Mouse (Mus musculus): ENCODE data around the gene Kirrel. TPM values are rescaled to one million over a fixed set of nuclear protein-coding genes. Genes with fewer than 3 reads are reported as not detected.

The Kirrel gene
- polyA plus RNA-seq, 1 experiment from 2014 or later = 7.6 TPM

DNA sequence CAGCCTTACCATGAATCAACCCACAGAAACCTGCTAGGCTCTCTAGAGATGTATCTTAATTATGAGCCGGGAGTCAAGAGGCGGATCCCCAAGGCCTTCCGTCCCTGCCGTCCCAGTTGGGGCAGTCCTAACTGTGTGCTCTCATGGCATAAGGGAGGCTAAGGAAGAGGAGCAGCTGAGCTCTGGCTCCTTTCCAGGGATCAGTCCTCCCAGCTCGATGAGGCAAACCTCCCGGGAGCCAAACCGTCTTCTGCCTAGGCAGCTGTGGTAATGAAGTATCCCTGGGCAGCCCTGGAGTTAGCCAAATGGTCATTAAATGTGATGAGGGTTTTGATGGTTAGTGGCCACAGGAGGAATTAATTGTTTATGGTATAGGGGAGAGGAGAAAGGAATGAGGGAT lies 87.4 kb downstream of the Kirrel start:
- Histone ChIP-seq H3K36me3 (ENCODE audit: control insufficient read depth, insufficient read depth) (peaks cover 33% of the 10 kb centered on the region), H3K4me1 (ENCODE audit: control insufficient read depth, insufficient read depth, low read length) (no peaks in the 10 kb centered on the region), H3K4me2 (ENCODE audit: low read depth, low read length) (no peak overlapping the region), H3K9ac (ENCODE audit: low read length) (no peak overlapping the region), H3K9me3 (replicated peaks; ENCODE audit: control insufficient read depth, low read length) (no peaks in the 10 kb centered on the region), H3K4me3 (ENCODE audit: low read length) (no peak overlapping the region), H3K27me3 (ENCODE audit: control insufficient read depth, insufficient read depth, low read length) (no peaks in the 10 kb centered on the region), H3K27ac (ENCODE audit: low read length) (no peak overlapping the region)
- WGBS = 63% methylated on average over 7 of the region's 7 CpGs
- ATAC-seq (replicated peaks; ENCODE audit: extremely low read depth, insufficient read depth, low FRiP score) = no peak

DNA sequence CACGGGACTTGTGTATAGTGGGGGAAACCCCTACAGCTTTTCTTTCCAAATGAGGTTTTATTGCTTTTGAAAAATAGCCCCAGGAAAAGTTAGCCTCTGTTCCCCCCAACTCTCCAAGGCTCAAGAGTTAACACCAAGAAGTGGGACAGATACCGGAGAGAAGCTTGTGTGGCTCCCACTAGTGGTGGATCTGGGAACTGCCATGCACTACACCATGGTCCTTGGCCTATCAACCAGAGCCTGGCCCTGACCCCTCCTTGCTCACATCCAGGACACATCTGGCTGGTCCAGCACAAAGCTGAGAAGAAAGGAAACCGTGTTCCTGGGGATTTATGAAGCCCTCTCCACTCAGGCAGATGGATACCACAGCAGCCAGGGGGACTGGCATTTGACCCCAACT lies 92.3 kb downstream of the Kirrel start:
- Histone ChIP-seq H3K27ac (ENCODE audit: low read length) (no peak overlapping the region), H3K36me3 (ENCODE audit: control insufficient read depth, insufficient read depth) (peaks cover 31% of the 10 kb centered on the region), H3K4me2 (ENCODE audit: low read depth, low read length) (no peak overlapping the region), H3K4me3 (ENCODE audit: low read length) (no peak overlapping the region), H3K9ac (ENCODE audit: low read length) (no peak overlapping the region), H3K9me3 (replicated peaks; ENCODE audit: control insufficient read depth, low read length) (no peaks in the 10 kb centered on the region), H3K27me3 (ENCODE audit: control insufficient read depth, insufficient read depth, low read length) (no peaks in the 10 kb centered on the region), H3K4me1 (ENCODE audit: control insufficient read depth, insufficient read depth, low read length) (no peaks in the 10 kb centered on the region)
- 66% methylated on average over 3 of the region's 3 CpGs for whole genome bisulfite sequencing
- ATAC-seq (replicated peaks; ENCODE audit: extremely low read depth, insufficient read depth, low FRiP score) = no peak

DNA sequence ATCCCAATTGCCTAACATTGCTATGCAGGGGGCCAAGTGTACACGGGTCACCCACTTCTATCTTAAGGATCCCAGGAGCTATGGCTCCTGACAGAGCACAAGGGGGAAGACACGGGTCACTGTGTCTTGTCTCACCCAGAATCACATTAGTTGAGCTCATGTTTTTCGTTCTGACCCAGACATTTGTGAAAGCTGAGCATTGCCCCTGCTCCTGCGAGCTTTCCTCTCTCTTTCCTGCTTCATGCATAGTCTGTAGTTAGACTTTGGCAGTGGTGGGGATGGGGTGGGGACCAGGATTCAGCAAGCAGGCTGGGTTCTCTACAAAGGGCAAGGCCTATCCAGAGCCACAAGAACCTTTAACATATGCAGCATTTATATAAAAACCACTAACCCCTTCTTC lies 94.8 kb downstream of the Kirrel start:
- ATAC-seq (replicated peaks; ENCODE audit: extremely low read depth, insufficient read depth, low FRiP score) = no peak
- 88% methylated on average over 4 of the region's 4 CpGs for WGBS
- no peak overlapping the region for H3K4me2 ChIP-seq (ENCODE audit: low read depth, low read length)
- no peak overlapping the region for H3K4me3 ChIP-seq (ENCODE audit: low read length)
- H3K9ac ChIP-seq (ENCODE audit: low read length) = no peak overlapping the region
- H3K27me3 ChIP-seq (ENCODE audit: control insufficient read depth, insufficient read depth, low read length) = no peaks in the 10 kb centered on the region
- no peak overlapping the region for H3K27ac ChIP-seq (ENCODE audit: low read length)
- no peaks in the 10 kb centered on the region for H3K9me3 ChIP-seq (replicated peaks; ENCODE audit: control insufficient read depth, low read length)
- H3K36me3 ChIP-seq (ENCODE audit: control insufficient read depth, insufficient read depth) = peaks cover 24% of the 10 kb centered on the region
- no peaks in the 10 kb centered on the region for H3K4me1 ChIP-seq (ENCODE audit: control insufficient read depth, insufficient read depth, low read length)

DNA sequence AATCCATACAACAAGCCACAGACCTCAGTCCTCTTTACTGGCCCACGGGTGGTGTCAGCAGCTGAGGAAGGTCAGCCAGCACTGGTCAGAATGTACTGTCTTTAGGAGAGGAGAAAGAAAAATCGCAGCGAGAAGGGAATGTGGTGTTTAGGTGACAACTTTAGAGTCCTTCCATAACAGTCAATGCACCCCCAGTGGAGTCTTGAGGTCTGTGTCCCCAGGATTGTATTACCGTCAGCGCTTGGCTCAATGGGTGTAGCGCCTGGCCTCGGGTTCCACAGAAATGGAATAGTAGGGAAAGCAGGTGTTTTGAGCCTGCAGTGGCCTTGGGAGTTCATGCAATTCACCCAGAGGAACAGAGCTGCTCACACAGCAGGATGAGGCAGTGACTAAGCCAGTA lies 95.2 kb downstream of the Kirrel start:
- Histone ChIP-seq H3K27ac (ENCODE audit: low read length) (no peak overlapping the region), H3K4me3 (ENCODE audit: low read length) (no peak overlapping the region), H3K4me1 (ENCODE audit: control insufficient read depth, insufficient read depth, low read length) (no peaks in the 10 kb centered on the region), H3K4me2 (ENCODE audit: low read depth, low read length) (no peak overlapping the region), H3K9me3 (replicated peaks; ENCODE audit: control insufficient read depth, low read length) (no peaks in the 10 kb centered on the region), H3K9ac (ENCODE audit: low read length) (no peak overlapping the region), H3K27me3 (ENCODE audit: control insufficient read depth, insufficient read depth, low read length) (no peaks in the 10 kb centered on the region), H3K36me3 (ENCODE audit: control insufficient read depth, insufficient read depth) (peaks cover 19% of the 10 kb centered on the region)
- 90% methylated on average over 7 of the region's 7 CpGs for WGBS
- ATAC-seq (replicated peaks; ENCODE audit: extremely low read depth, insufficient read depth, low FRiP score) = no peak

DNA sequence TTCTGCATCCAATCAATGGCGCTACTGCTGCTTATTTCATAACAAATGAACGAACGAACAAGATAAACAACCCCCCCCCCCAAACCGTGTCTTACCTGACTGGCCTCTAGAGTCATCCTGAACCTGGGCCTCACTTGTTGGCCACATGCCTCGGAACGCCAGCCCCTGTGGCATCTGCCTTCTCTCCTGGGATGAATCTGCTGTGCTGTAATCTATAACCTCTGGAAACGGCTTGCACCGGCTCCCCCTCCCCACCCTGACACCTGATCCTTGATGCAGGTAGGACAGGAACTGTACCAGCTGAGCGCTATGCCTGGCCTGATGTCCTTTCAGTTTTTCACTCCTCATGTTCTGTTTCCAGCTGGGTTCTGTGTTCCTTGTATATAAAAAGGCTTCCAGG lies 96.9 kb downstream of the Kirrel start:
- H3K36me3 ChIP-seq (ENCODE audit: control insufficient read depth, insufficient read depth) = peaks cover 5% of the 10 kb centered on the region
- no peak overlapping the region for H3K4me2 ChIP-seq (ENCODE audit: low read depth, low read length)
- no peaks in the 10 kb centered on the region for H3K27me3 ChIP-seq (ENCODE audit: control insufficient read depth, insufficient read depth, low read length)
- H3K4me1 ChIP-seq (ENCODE audit: control insufficient read depth, insufficient read depth, low read length) = peaks cover 5% of the 10 kb centered on the region; the same call in 1 of the 2 replicates
- H3K9me3 ChIP-seq (replicated peaks; ENCODE audit: control insufficient read depth, low read length) = no peaks in the 10 kb centered on the region
- no peak overlapping the region for H3K9ac ChIP-seq (ENCODE audit: low read length)
- ATAC-seq (replicated peaks; ENCODE audit: extremely low read depth, insufficient read depth, low FRiP score) = no peak
- no peak overlapping the region for H3K4me3 ChIP-seq (ENCODE audit: low read length)
- WGBS = 74% methylated on average over 9 of the region's 9 CpGs
- H3K27ac ChIP-seq (ENCODE audit: low read length) = no peak overlapping the region

DNA sequence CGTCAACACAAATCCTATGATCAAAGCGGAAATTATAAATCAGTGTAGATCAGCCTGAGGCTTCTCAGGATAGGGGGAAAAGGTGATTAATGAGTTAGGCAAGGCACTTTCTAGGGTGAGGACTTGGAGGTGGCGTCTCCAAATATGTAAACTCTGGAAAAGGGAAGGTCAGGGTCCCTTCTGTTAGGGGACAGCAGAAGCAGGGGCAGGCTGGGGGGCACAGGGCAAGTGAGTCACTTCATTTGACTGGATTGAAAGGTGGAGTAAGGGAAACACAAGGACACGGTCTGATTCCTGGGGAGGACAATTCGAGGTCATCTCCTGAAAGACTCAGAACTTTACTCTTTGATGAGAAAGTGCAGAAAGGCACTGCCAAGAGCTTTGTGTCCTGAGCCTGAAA lies 97.6 kb downstream of the Kirrel start:
- WGBS = 81% methylated on average over 5 of the region's 5 CpGs
- Histone ChIP-seq H3K4me2 (ENCODE audit: low read depth, low read length) (no peak overlapping the region), H3K4me3 (ENCODE audit: low read length) (no peak overlapping the region), H3K27me3 (ENCODE audit: control insufficient read depth, insufficient read depth, low read length) (no peaks in the 10 kb centered on the region), H3K9ac (ENCODE audit: low read length) (no peak overlapping the region), H3K27ac (ENCODE audit: low read length) (no peak overlapping the region), H3K4me1 (ENCODE audit: control insufficient read depth, insufficient read depth, low read length) (peaks cover 5% of the 10 kb centered on the region; the same call in 1 of the 2 replicates), H3K36me3 (ENCODE audit: control insufficient read depth, insufficient read depth) (0 out of 2 replicates have a peak, but pooled peaks cover 2% of the 10 kb centered on the region), H3K9me3 (replicated peaks; ENCODE audit: control insufficient read depth, low read length) (no peaks in the 10 kb centered on the region)
- ATAC-seq (replicated peaks; ENCODE audit: extremely low read depth, insufficient read depth, low FRiP score) = no peak

DNA sequence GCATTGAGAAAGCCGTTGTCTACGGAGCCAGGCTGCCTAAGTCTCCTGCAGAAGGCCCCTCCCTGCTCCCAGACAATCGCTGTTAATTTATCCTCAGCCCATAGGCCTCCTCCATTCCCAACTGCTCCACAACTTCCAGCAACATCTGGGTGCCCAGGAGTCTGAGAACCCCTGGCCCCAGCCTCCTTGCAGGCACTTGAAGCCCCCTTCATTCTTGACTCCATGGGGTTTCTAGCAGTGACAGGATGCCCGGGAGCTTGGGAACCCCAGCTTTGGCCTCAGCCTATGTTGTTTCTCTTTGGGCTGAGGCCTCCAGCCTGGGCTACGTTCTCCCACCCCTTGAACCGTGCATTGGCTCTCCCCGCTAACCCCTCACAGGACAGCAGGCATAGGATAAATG lies 98.4 kb downstream of the Kirrel start:
- no peaks in the 10 kb centered on the region for H3K27me3 ChIP-seq (ENCODE audit: control insufficient read depth, insufficient read depth, low read length)
- H3K4me1 ChIP-seq (ENCODE audit: control insufficient read depth, insufficient read depth, low read length) = peaks cover 5% of the 10 kb centered on the region; the same call in 1 of the 2 replicates
- H3K36me3 ChIP-seq (ENCODE audit: control insufficient read depth, insufficient read depth) = no peaks in the 10 kb centered on the region
- ATAC-seq (replicated peaks; ENCODE audit: extremely low read depth, insufficient read depth, low FRiP score) = no peak
- no peak overlapping the region for H3K9ac ChIP-seq (ENCODE audit: low read length)
- H3K9me3 ChIP-seq (replicated peaks; ENCODE audit: control insufficient read depth, low read length) = no peaks in the 10 kb centered on the region
- H3K4me2 ChIP-seq (ENCODE audit: low read depth, low read length) = no peak overlapping the region
- 93% methylated on average over 7 of the region's 7 CpGs for WGBS
- H3K27ac ChIP-seq (ENCODE audit: low read length) = no peak overlapping the region
- no peak overlapping the region for H3K4me3 ChIP-seq (ENCODE audit: low read length)

DNA sequence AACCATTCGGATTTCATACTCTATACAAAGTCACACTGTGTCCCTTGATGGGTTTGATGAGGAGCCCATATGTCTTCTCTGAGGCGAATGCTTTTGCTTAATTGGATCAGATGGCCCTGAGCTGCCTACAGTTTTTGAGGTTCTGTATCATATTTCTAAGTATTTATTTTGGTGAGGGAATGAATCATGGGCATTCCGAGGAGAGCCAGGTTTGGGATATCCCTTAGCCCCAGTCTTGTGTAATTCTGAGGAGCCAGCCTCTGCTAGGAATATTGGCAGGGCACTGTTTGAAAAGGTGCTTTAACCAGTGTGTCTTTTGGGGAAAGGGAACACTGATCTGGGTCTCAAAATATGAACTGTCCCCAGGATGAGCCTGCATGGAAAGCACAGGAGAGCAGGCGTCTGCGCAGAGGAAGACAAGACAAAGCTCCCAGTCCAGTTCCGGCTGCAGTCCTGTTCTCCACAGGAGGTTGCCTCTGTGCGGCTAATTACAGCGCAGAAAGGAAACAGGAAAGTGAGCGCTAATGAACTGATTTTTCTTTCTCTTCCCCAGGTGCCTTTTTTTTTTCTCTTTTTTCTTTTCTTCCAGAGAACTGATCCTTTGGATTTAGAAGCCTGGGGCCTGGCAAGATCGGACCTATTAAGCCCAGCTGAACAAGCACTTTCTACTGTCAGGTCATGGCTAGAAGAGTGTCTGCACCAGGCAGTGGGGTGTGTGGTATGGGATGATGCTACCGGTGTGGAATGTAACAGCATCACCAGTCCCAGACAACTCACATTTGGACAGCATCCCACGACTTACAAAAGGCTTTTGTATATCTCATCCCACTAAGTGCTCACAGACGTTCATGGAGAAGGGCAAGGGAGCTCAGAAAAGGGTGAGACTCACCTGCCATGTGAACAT lies 101.7 kb downstream of the Kirrel start:
- no peak overlapping the region for H3K27ac ChIP-seq (ENCODE audit: low read length)
- WGBS = 46% methylated on average over 13 of the region's 13 CpGs

DNA sequence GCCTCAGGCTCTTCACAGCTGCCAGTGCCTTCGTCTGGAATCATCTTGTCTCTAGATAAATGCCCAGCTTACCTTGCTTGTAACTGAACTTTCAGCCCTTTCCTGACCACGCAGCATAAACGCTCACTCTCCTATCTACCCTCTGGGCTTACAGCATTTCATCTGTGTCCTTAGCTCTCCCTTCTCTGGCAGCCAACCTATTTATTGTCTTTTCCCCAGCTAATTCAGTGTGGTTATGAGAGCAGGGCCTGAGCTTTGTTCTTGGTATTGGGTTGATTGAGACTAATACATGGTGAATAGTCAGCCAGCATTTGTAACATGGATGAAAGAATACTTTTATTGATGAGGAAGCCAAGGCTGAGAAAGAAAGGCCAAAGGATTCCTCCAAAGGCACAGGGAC lies 102.4 kb downstream of the Kirrel start:
- no peak overlapping the region for H3K9ac ChIP-seq (ENCODE audit: low read length)
- 52% methylated on average over 3 of the region's 3 CpGs for WGBS
- ATAC-seq (replicated peaks; ENCODE audit: extremely low read depth, insufficient read depth, low FRiP score) = no peak

More for the DNA sequence above, 101.7 kb downstream of the Kirrel start:
- H3K27me3 ChIP-seq (ENCODE audit: control insufficient read depth, insufficient read depth, low read length) = no peaks in the 10 kb centered on the region
- peaks cover 5% of the 10 kb centered on the region; the same call in 1 of the 2 replicates for H3K4me1 ChIP-seq (ENCODE audit: control insufficient read depth, insufficient read depth, low read length)
- no peaks in the 10 kb centered on the region for H3K9me3 ChIP-seq (replicated peaks; ENCODE audit: control insufficient read depth, low read length)
- H3K4me3 ChIP-seq (ENCODE audit: low read length) = no peak overlapping the region
- no peak; the same call in 1 of the 2 replicates for ATAC-seq (replicated peaks; ENCODE audit: extremely low read depth, insufficient read depth, low FRiP score)
- H3K36me3 ChIP-seq (ENCODE audit: control insufficient read depth, insufficient read depth) = no peaks in the 10 kb centered on the region
- H3K9ac ChIP-seq (ENCODE audit: low read length) = no peak overlapping the region
- H3K4me2 ChIP-seq (ENCODE audit: low read depth, low read length) = no peak overlapping the region

More for the DNA sequence above, 102.4 kb downstream of the Kirrel start:
- H3K4me1 ChIP-seq (ENCODE audit: control insufficient read depth, insufficient read depth, low read length) = peaks cover 5% of the 10 kb centered on the region; the same call in 1 of the 2 replicates
- no peak overlapping the region for H3K4me3 ChIP-seq (ENCODE audit: low read length)
- H3K4me2 ChIP-seq (ENCODE audit: low read depth, low read length) = no peak overlapping the region
- H3K27me3 ChIP-seq (ENCODE audit: control insufficient read depth, insufficient read depth, low read length) = no peaks in the 10 kb centered on the region
- H3K36me3 ChIP-seq (ENCODE audit: control insufficient read depth, insufficient read depth) = no peaks in the 10 kb centered on the region
- no peak overlapping the region for H3K27ac ChIP-seq (ENCODE audit: low read length)
- no peaks in the 10 kb centered on the region for H3K9me3 ChIP-seq (replicated peaks; ENCODE audit: control insufficient read depth, low read length)
